Mouse (Mus musculus): ENCODE results near the gene Gabpb2.

DNA sequence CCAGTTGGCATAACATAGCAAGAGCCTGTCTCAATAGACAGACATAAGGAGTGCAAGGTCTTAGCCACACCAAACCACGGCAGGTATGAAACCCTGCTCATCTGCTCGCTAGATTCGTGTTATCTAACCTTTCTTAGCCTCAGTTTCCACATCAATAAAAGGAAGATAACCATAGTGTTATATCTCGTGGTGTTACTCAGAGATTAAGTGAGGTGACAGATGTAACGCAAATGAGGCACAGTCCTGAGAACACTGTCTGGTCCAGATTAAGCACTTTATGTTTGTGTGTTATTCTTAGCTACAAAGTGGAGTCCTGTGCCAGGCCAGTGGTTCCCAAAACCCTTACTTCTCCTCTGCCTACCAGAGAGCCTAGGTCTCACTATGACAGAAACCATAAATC lies 52.9 kb downstream of the Gabpb2 start:
- TF ChIP-seq CTCF (IDR thresholded peaks at IDR 0.05; ENCODE audit: borderline replicate concordance, insufficient read depth, low read length), result no peak
- no peak for TF ChIP-seq POLR2A (IDR thresholded peaks at IDR 0.05; ENCODE audit: low read depth, low read length)

Data from embryonic fibroblast, embryonic 13.5 days (primary cell).